Mouse (Mus musculus): Measurements from ENCODE around the gene Ppp1r36. TPM values are rescaled to one million over a fixed set of nuclear protein-coding genes. Genes with fewer than 3 reads are reported as not detected.
A peak's percentile ranks its signal among the peaks of the same experiment; 100 is the strongest.

Ppp1r36 gene
- polyA plus RNA-seq, 1 experiment from 2014 or later, result 2.8 TPM

GRCm38 (mm10) chr12:76485381-76485780 is 68.0 kb downstream of the Ppp1r36 start:
- TF ChIP-seq CTCF (IDR thresholded peaks at IDR 0.05; ENCODE audit: low read depth), result no peak
- 28% methylated on average over 11 of the region's 11 CpGs for WGBS
- Histone ChIP-seq H3K4me1 (ENCODE audit: insufficient read depth) (peaks cover 9% of the 10 kb centered on the region; the same call in 1 of the 2 replicates), H3K4me3 (ENCODE audit: low read depth, low read length) (no peak overlapping the region), H3K9me3 (ENCODE audit: low read depth, low read length) (no peaks in the 10 kb centered on the region), H3K36me3 (ENCODE audit: insufficient read depth) (no peaks in the 10 kb centered on the region), H3K4me2 (0 out of 2 replicates have a peak overlapping the region, but pooled peaks have one; percentile 12), H3K27ac (ENCODE audit: low read depth) (peak overlapping the region; percentile 52; the same call in 1 of the 2 replicates), H3K27me3 (ENCODE audit: insufficient read depth, low read length) (no peaks in the 10 kb centered on the region), H3K9ac (no peak overlapping the region)
- no peak for DNase-seq
- peak; percentile 13; the same call in 1 of the 2 replicates for ATAC-seq (ENCODE audit: insufficient read depth)

GRCm38 (mm10) chr12:76486943-76487342 is 69.6 kb downstream of the Ppp1r36 start:
- peak; percentile 45 for DNase-seq
- H3K36me3 ChIP-seq (ENCODE audit: insufficient read depth), result no peaks in the 10 kb centered on the region
- no peak overlapping the region for H3K4me3 ChIP-seq (ENCODE audit: low read depth, low read length)
- no peaks in the 10 kb centered on the region for H3K9me3 ChIP-seq (ENCODE audit: low read depth, low read length)
- no peak overlapping the region for H3K4me2 ChIP-seq
- H3K27me3 ChIP-seq (ENCODE audit: insufficient read depth, low read length), result no peaks in the 10 kb centered on the region
- TF ChIP-seq CTCF (IDR thresholded peaks at IDR 0.05; ENCODE audit: low read depth), result no peak
- no peak overlapping the region for H3K27ac ChIP-seq (ENCODE audit: low read depth)
- ATAC-seq (ENCODE audit: insufficient read depth), result no peak
- H3K4me1 ChIP-seq (ENCODE audit: insufficient read depth), result peaks cover 9% of the 10 kb centered on the region; the same call in 1 of the 2 replicates
- WGBS, result 56% methylated on average over 9 of the region's 9 CpGs
- no peak overlapping the region for H3K9ac ChIP-seq

Other genes starting within 250 kb of the Ppp1r36 start
- 0.26 and 0.46 TPM in 2 replicates for gene Esr2, start 240.3 kb upstream of the Ppp1r36 start, polyA plus RNA-seq (2014; fragmentation: Nextera tagmentation; extraction: Ambion mirVana)
- gene Tex21, start 170.8 kb upstream of the Ppp1r36 start, polyA plus RNA-seq (2014; fragmentation: Nextera tagmentation; extraction: Ambion mirVana), result not detected in 2 replicates
- 99.8 and 104 TPM in 2 replicates for gene Mthfd1, start 162.2 kb upstream of the Ppp1r36 start, polyA plus RNA-seq (2014; fragmentation: Nextera tagmentation; extraction: Ambion mirVana)
- gene Akap5, start 92.6 kb upstream of the Ppp1r36 start, polyA plus RNA-seq (2014; fragmentation: Nextera tagmentation; extraction: Ambion mirVana), result 24.2 and 25.7 TPM in 2 replicates
- gene Zbtb25, start 47.9 kb upstream of the Ppp1r36 start, polyA plus RNA-seq (2014; fragmentation: Nextera tagmentation; extraction: Ambion mirVana), result 18.4 and 19.4 TPM in 2 replicates
- gene Zbtb1, start 47.3 kb upstream of the Ppp1r36 start, polyA plus RNA-seq (2014; fragmentation: Nextera tagmentation; extraction: Ambion mirVana), result 12.6 and 13.2 TPM in 2 replicates
- 6.0 TPM in 2 replicates for gene Hspa2, start 13.4 kb upstream of the Ppp1r36 start, polyA plus RNA-seq (2014; fragmentation: Nextera tagmentation; extraction: Ambion mirVana)
- gene Plekhg3, start 113.4 kb downstream of the Ppp1r36 start, polyA plus RNA-seq (2014; fragmentation: Nextera tagmentation; extraction: Ambion mirVana), result 9.0 and 9.7 TPM in 2 replicates

All from lung, embryonic 14.5 days (tissue).